Mouse (Mus musculus) testis, adult 2 months (tissue): ENCODE data around the gene Msh2.

Experiments used
- CTCF ChIP-seq: fragments of 200-500 bp; IDR thresholded peaks from 2 replicates; pipeline ENCODE4 v1.5.1; 2012; ENCODE audit warnings: low read depth, mild to moderate bottlenecking, inconsistent platforms, low read length, moderate library complexity; ENCODE audit not compliant: control insufficient read depth, insufficient read depth, insufficient replicate concordance
- POLR2A ChIP-seq: fragments of 200-500 bp; IDR thresholded peaks from 2 replicates; pipeline ENCODE4 v1.6.1; 2012; ENCODE audit warnings: low read depth, mild to moderate bottlenecking, inconsistent platforms, low read length, moderate library complexity; ENCODE audit not compliant: control insufficient read depth

GRCm38 (mm10) chr17:87760315-87760714 is 88.2 kb downstream of the Msh2 start:
- no peak for TF ChIP-seq CTCF
- no peak for TF ChIP-seq POLR2A
